Mouse (Mus musculus) hindbrain, embryonic 15.5 days (tissue): ENCODE measurements at regions not wholly inside any gene's neighbourhood (a gene's known extent, or its start where the extent isn't known, plus 50 kb on each side); places are given as distances from the start of the nearest gene placed in this dataset.

Experiments
- ATAC-seq: fragments of 200-750 bp; cut with Nextera tagmentation; 2 replicates; pipeline ENCODE4 v1.8.0; 2017; ENCODE audit warnings: low read depth, moderate number of reproducible peaks, moderate TSS enrichment; ENCODE audit not compliant: low FRiP score
- H3K27ac ChIP-seq: fragments of 300-500 bp; sonication (generic); replicated peaks from 2 replicates; pipeline ENCODE4 v1.5.1; 2015; ENCODE audit warnings: mild to moderate bottlenecking, inconsistent platforms
- H3K27me3 ChIP-seq: fragments of 300-500 bp; sonication (generic); 2 replicates; pipeline ENCODE4 v1.6.1; 2015; ENCODE audit warnings: control low read depth, inconsistent platforms
- H3K36me3 ChIP-seq: fragments of 300-500 bp; sonication (generic); 2 replicates; pipeline ENCODE4 v1.6.1; 2015; ENCODE audit warnings: control low read depth, inconsistent platforms
- H3K4me1 ChIP-seq: fragments of 300-500 bp; sonication (generic); replicated peaks from 2 replicates; pipeline ENCODE4 v1.6.1; 2015; ENCODE audit warnings: control low read depth, inconsistent platforms
- H3K4me2 ChIP-seq: fragments of 300-500 bp; sonication (generic); 2 replicates; pipeline ENCODE4 v1.6.1; 2015; ENCODE audit warnings: moderate library complexity, mild to moderate bottlenecking, inconsistent platforms
- H3K4me3 ChIP-seq: fragments of 300-500 bp; sonication (generic); 2 replicates; pipeline ENCODE4 v1.5.1; 2015; ENCODE audit warnings: mild to moderate bottlenecking, inconsistent platforms
- H3K9ac ChIP-seq: fragments of 300-500 bp; sonication (generic); 2 replicates; pipeline ENCODE4 v1.6.1; 2015; ENCODE audit warnings: inconsistent platforms
- H3K9me3 ChIP-seq: fragments of 300-500 bp; sonication (generic); 2 replicates; pipeline ENCODE4 v1.6.1; 2016; ENCODE audit warnings: control low read depth, inconsistent platforms
- WGBS: fragments of 180-500 bp; shearing (Covaris S2); methylation state at CpG from one replicate; pipeline ENCODE4 v1.1.7; 2015; 5-methylcytosine and 5-hydroxymethylcytosine counted together

- Histone ChIP-seq H3K9ac (no peak overlapping the region), H3K4me2 (no peak overlapping the region), H3K4me3 (no peak overlapping the region), H3K4me1 (no peaks in the 10 kb centered on the region), H3K9me3 (no peaks in the 10 kb centered on the region), H3K27me3 (no peaks in the 10 kb centered on the region), H3K36me3 (no peaks in the 10 kb centered on the region), H3K27ac (no peak overlapping the region)
- peak; percentile 63; the same call in 1 of the 2 replicates for ATAC-seq
- WGBS: 52% methylated on average over 7 of the region's 7 CpGs
These were observed 148.4 kb upstream of the Ube3a start for GRCm38 (mm10) chr7:59080109-59080508.
